Mouse (Mus musculus) testis, postnatal 14 days (tissue): ENCODE measurements around the gene Alkbh4.

ENCODE experiments used
- DNase-seq: peaks from one replicate; pipeline ENCODE4 v3.0.0; 2021; ENCODE audit warnings: low spot score

Alkbh4 gene

GRCm38 (mm10) chr5:136182049-136182448 is 46.1 kb downstream of the Alkbh4 start:
- no peak for DNase-seq

DNA sequence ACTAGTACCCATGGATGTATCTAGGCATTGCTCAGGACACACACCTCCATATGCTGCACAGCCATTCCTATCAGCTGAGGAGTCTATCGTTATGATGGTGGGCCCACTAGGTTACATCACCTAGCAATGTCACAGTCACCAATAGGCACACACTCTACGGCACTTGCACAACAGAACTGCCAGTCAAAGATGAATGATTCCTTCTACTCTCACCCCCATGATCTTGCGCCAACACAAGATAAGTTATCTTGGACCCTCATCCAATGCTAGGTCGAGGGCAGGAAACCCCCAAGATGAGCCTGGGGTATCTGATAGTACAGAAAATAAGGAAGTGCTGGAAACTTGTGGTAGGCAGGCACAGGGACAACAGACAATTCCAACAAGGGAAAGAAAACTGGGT is 46.9 kb downstream of the Alkbh4 start:
- DNase-seq, result no peak

DNA sequence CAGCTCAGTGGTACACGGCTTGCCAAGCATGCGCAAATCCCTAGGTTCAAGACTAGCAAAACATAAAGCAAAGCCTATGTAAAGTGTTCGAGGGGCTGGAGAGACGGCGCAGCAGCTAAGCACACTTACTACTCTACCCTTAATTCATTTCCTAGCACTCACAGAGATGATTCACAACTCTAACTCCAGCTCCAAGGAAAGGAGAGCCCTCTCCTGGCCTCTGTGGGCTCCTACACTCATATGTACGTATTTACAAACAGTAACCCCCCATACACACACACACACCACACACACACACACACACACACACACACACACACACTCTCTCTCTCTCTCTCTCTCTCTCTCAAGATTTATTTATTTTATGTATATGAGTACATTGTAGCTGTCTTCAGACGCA is 47.8 kb downstream of the Alkbh4 start:
- no peak for DNase-seq

DNA sequence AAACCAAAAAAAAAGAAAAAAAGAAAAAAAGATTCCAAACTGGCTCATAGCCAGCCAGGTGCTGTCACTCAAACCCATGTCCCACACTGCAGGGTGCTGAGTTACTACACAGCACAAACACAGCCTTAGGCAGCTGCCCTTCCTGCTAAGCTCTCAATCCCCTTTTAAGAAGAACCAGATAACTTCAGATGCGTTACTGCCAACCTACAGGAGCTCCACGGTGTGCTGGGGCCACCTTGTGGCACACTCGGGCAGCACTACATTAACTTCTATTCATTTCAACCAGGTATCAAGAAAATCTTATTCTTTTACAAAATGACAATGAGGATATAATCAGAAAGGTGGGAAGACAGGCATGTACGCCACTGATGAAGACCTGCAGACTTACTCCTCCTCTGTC is 50.8 kb downstream of the Alkbh4 start:
- DNase-seq, result no peak
